Mouse (Mus musculus): ENCODE data around the gene Rplp0.

GRCm38 (mm10) chr5:115529364-115529741, 29.9 kb upstream of the Rplp0 start:
- TF ChIP-seq CTCF (IDR thresholded peaks at IDR 0.05; ENCODE audit: borderline replicate concordance, extremely low read depth, insufficient read depth, insufficient read length), result no peak
- TF ChIP-seq POLR2A (IDR thresholded peaks at IDR 0.05; ENCODE audit: borderline replicate concordance, extremely low read depth, insufficient read depth, insufficient read length, poor library complexity, severe bottlenecking), result no peak
